Mouse (Mus musculus) cerebral cortex, adult 2 months (tissue): ENCODE data around the gene Dennd1a.

Source experiments
- WGBS: fragments of 180-500 bp; shearing (Covaris S2); methylation state at CpG from one replicate; pipeline ENCODE4 v1.1.7; 2018; 5-methylcytosine and 5-hydroxymethylcytosine counted together

Gene Dennd1a

GRCm38 (mm10) chr2:37789029-37789428 is 498.2 kb downstream of the Dennd1a start:
- WGBS: 77% methylated on average over 5 of the region's 5 CpGs

DNA sequence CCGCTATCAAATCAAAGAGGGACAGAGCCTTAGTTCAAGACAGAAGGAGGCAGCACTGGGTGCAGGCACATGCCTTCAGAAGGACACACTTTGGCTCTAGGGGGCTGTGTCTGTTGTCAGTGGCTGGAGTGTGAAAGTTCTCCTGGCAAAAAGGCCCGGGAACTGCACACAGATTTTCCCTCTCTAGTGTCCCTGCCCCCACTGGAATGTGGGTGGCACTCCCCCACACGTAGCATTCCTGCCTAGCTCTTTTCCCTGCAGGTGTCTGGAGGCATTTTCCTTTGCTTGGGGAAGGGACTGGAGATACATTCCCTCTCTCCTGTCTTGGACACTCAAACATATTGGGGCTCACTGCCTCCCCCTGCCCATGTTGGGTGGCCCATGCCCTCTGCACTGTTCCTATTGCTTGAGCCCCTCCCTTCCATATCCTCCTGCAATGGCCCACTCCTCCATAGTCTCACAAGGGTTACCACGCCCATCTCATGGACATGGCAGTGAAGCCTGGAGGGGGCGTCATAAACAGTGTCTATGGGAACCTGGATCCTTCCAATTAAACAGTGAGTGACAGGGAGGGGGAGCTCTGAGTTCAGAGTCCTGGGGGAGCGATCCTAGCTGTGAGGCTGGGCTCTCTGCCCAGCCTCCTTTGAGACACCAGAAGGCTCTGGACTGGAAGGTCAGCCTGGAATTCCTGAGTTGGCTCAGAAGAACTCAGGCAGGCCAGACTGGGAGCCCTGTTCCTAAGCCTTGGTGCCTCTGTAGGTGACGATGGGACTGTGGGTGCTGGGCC is 498.8 kb downstream of the Dennd1a start:
- 44% methylated on average over 7 of the region's 7 CpGs for WGBS

GRCm38 (mm10) chr2:37786461-37786860 is 500.7 kb downstream of the Dennd1a start:
- 36% methylated on average over 52 of the region's 52 CpGs for WGBS

DNA sequence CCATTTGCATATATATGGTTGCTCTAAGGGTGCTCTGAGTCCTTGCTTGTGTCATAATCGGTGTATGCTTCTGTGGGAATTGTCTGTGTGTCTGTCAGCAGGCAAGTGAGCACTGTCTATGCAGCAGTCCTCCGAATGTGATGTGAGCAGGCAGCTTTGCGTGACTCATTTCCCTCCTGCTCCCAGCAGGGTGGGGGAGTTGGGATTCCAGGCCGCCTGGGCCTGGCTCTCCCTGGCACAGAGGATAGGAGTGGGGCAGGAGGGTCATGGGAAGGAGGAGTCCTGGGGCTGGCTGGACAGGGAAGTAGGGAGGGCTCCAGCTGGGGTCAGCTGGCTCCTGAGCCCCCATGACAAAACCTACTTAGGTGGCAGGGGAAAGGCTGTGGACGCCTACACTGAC is 502.7 kb downstream of the Dennd1a start:
- 42% methylated on average over 5 of the region's 5 CpGs for WGBS

DNA sequence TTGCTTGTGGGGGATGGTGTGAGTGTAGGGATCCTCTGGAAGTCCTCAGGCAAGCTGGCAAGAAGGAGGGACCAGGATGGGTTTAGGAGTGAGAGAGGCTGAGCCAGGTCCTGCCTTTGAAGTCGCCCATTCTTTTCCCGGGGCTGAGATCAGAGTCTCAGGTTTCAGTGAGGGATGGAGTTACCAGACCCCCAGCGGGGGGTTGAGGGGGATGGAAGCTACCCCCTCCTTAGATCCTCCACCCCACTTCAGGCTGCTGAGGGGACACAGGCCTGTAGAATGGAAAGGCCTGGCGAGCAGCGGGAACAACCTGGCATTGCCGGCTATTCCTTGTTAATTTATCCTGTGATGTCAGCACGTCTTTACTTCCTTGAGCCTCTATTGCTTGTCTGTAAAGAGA is 505.2 kb downstream of the Dennd1a start:
- WGBS: 75% methylated on average over 7 of the region's 7 CpGs

DNA sequence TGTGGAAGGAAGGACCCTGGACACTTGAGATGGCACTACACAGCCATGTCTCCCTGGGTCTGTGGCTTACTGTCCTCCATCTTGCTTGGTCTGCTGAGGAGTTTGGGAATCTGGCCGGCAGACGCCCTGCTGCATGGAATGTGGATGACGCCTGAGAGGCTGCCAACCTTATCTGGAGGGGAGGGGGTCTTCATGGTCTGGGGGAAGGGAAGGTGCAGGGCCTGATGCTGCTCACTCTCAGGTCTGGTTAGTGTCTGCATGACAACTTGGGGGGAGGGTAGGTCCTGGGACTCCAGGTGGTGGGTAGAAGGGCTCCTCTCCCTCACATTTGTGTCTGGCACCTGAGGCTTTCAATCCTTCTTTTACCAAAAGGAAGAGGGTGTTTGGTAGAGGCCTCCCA is 505.8 kb downstream of the Dennd1a start:
- 87% methylated on average over 3 of the region's 3 CpGs for WGBS

- 29% methylated on average over 14 of the region's 14 CpGs for WGBS
These were observed 506.8 kb downstream of the Dennd1a start for GRCm38 (mm10) chr2:37780270-37780929.

DNA sequence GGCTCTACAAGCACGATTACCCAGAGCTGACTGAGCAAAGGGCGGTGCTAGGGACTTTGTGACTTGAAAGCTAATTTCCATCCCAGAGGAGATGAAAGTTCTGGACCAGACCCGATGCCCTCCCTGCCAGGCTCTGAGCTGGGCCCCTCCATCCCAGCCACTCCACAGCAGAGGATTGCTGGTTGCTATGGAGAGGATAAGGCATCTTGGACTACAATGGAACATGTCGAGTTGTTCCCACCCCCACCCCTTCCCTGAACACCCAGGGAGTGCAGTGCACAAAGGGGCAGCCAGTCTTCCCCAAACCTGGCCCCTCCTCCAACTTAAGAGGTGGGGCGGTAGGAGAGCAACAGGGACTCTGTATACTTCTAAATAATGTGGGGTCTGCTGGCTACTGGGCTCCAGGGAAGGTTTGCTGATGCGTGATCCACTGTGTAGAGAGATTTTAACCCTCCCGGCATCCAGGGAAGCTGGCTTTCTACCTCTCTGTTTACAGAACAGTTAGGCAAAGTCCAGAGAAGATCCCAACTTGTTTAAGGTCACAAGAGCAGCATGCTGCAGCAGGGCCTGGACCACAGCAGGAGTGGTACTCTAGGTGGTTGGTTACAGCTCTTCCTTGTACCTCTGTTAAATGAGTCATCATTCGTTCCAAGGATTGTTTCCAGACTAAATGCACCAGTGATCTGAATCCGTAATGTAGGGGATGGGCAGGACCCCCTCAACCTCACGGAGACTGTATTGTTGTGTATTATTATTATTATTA is 509.1 kb downstream of the Dennd1a start:
- WGBS: 62% methylated on average over 10 of the region's 10 CpGs

DNA sequence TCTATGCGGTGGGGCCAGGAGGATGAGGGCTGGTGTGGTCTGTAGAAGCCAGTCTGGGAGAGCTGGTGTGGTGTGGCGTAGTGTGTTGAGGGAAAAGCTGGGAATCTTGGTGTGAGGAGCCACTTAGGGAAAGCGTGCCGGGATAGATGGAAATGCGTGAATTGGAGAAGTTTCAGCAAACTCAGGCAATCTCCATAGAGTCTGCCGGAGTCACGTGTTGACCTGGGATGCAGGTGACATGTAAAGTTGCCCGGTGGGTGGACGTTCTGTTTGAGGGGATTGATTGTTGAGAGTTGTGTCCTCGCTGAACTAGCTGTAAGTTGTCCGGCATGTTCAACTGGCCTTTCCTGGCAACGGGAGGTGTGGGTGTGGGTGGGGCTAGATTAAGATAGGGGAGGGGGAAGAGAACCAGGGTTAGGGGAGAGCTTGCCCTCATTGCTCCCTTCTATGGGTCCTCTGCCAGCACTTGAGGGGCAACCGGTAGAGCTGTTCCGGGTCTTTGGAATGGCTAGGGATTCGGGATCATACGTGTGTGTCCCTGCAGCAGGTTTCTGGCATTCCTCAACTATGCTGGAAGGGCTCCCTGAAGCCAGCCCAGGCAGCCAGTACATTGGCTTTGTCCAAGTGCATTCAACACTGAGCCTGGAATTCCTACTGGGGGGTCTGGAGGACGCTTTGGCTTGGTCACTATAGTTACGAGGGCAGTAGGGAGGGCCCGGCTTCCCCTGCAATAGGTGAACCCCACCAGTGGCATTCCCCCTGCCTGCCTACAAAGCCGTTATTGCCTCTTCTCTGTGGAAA is 510.4 kb downstream of the Dennd1a start:
- WGBS: 51% methylated on average over 20 of the region's 20 CpGs

DNA sequence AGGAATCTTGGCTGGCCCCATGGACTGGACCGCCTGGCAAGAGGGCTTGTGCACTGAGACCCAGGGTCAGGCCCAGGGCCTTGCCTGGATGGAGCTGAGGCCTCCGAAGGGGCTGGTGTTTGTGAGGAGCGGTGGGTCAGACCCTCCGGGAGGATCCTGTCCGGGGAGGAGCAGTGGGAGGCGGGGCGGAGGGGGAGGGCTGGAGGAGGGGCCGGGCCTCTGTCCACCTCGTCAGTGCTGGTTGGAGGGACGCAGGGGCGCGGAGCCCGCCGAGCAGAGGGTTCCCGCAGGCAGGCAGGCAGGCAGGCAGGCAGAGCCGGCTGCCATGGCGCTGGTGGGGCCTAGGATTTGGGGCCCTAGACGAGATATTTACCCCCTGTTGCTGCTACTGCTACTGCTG is 511.2 kb downstream of the Dennd1a start, which contains the start of gene Crb2:
Crb2 (plus strand) TSS at position 234 of the 400 bp plus-strand sequence.
- WGBS: 47% methylated on average over 17 of the region's 18 CpGs

DNA sequence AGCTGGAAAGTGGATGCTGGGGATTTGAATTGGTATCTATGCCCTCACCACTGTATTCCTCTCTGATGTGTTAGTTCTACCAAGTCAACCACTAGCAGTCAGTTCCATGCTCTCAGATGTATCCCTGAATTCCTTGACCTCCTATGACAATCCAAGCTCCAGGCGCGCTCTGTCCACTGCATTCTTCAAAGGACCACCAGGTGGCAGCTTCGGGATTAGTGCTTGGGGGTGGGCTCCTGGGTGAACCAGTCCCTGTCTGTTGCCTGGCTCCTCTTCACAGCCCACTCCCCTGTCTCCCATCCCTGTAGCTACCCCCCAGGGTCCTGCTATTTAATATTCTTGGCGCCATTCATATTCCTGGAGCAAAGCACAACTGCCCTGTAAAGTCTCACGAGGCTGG is 512.6 kb downstream of the Dennd1a start:
- WGBS: 44% methylated on average over 5 of the region's 5 CpGs

- WGBS: 1% methylated on average over 18 of the region's 18 CpGs
These were observed 515.4 kb downstream of the Dennd1a start for GRCm38 (mm10) chr2:37771618-37772285.

DNA sequence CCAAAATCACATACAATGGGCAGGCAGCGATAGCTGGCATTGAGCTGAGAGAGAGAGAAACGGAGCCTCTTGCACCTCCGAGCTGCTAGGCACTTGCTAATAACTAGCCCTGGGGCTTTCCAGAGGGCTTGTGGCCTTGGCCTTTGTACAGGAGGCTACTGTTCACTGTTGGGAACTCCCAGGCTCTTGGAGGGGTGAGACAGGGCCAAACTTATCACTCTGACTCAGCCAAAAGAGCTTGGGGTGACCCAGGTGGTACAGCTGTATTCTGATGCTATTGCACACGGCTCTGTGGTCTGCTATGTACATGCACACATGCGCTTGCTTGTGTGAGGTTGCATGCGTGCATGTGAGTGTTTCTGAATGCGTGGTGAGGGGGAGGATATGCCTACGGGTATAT is 517.4 kb downstream of the Dennd1a start:
- 69% methylated on average over 8 of the region's 8 CpGs for WGBS

DNA sequence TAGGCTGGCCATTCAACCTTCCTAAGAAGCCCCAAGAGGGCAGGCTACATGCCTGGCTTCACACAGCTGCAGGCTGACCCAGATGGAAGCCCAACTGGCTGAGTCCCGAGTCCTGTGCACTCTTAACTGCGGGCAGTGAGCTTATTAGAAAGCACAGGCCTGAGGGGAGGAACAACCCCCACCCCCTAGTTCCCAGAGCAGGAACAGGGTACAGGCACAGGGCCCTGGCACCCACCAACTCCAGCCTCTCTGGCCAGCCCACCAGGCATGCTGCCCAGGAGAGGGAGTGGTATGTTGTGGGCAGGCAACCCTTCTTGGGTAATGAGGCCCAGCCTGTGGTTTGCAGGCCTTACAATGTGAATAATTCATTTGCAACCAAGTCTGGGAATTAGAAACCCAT is 518.3 kb downstream of the Dennd1a start:
- 63% methylated on average over 2 of the region's 2 CpGs for WGBS

DNA sequence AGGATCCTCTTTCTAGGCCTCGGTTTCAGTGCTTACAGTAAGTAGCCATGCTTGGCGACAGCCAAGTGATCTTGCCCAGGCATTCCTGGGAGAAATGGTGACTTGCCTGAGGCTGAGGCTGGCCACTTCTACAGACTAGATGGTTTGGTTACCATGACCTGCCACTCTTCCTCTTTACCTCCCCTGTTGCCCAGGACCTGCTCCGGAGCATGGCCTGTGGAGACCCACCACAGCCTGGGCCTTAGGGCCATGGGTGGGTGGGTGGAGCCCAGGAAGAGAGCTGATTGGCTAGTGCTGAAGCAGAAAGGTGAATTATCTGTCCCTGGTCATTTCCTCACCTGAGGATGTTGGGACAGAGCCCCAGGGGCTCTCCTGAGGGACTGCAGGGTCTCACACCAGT is 519.5 kb downstream of the Dennd1a start:
- 52% methylated on average over 3 of the region's 3 CpGs for WGBS

DNA sequence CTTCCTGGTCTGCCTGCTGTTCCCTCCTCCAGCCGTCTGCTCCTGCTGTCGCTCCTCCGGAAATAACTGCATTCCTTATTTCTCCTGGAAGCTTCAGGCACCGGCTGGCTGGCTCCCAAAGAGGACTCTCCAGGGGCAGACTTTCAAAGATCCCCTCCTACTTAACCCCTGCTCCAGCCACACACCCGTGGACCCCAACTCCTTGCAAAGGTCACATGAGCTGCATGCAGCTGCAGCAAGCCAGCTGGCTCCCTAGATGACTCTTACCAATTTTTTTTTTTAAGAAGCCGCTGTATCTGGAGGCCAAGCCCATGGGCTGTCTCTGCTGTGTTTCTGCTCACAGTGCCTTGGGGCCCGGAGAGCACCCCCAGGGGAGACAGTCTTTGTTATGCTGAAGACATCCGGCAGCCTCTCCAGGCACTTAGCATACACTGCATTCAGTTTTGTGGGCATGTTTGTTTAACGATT is 520.1 kb downstream of the Dennd1a start:
- WGBS: 5% methylated on average over 9 of the region's 9 CpGs

- 42% methylated on average over 11 of the region's 11 CpGs for WGBS
These were observed 521.0 kb downstream of the Dennd1a start for GRCm38 (mm10) chr2:37766027-37766761.

- WGBS: 27% methylated on average over 21 of the region's 21 CpGs
These were observed 522.1 kb downstream of the Dennd1a start for GRCm38 (mm10) chr2:37765082-37765483.

- 80% methylated on average over 2 of the region's 2 CpGs for WGBS
These were observed 522.7 kb downstream of the Dennd1a start for GRCm38 (mm10) chr2:37764514-37764913.

DNA sequence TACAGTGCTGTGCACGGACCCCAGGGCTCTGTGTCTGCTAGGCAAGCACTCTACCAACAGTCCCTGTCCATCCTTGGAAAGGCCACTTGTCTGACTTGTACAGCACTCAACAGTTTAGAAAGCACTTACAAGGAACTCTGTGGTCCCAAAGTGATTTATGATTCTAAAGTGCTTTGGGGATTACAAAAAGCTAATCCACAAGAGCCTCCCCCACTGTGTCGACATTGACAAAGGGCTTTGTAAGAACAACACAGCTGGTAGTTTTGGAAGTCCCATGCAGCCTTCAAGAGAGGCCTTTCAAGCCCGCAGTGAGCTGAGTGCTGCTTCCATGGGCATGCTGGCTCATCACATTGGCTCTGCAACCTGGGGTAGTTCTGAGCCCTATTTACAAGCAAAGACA is 523.6 kb downstream of the Dennd1a start:
- 44% methylated on average over 3 of the region's 3 CpGs for WGBS
